In genomic region chr19:36388502-36388901, GRCm38 (mm10) we compare ENCODE assay signal across 26 mouse cellular contexts. TPM values are rescaled to one million over a fixed set of nuclear protein-coding genes. Genes with fewer than 3 reads are reported as not detected.
DNase-seq lines count a peak whose midpoint lies in the region; ATAC-seq and TF ChIP-seq lines count a peak whose summit lies in the region.
"Had no signal": no experiment of that assay in that cellular context is flagged by ENCODE, and none has a peak within 500 bp of the region (broad histone marks: within the 10 kb centered on the region; RNA-seq: fewer than 3 reads in every experiment).

No protein-coding gene starts in this region.

- H3K27ac ChIP-seq in embryonic facial prominence, embryonic 14.5 days (replicated peaks; ENCODE audit: low read depth, low read length), result no peak overlapping the region
- no peak overlapping the region for H3K27ac ChIP-seq in embryonic facial prominence, embryonic 10.5 days (replicated peaks)
- no peak overlapping the region for H3K27ac ChIP-seq in left cerebral cortex, adult 2 months
- H3K27ac ChIP-seq: embryonic facial prominence, embryonic 13.5 days; heart, embryonic 13.5 days; limb, embryonic 13.5 days; liver, embryonic 13.5 days; macrophage; midbrain, embryonic 10.5 days; neural tube, embryonic 12.5 days; stomach, embryonic 15.5 days had no signal

- no peaks in the 10 kb centered on the region for H3K27me3 ChIP-seq in embryonic facial prominence, embryonic 14.5 days (replicated peaks; ENCODE audit: control insufficient read depth, insufficient read depth, low read length)
- H3K27me3 ChIP-seq in embryonic facial prominence, embryonic 10.5 days (replicated peaks; ENCODE audit: low read depth, poor library complexity, severe bottlenecking), result no peaks in the 10 kb centered on the region
- no peaks in the 10 kb centered on the region for H3K27me3 ChIP-seq in myocyte (ENCODE audit: control insufficient read depth, insufficient read depth, insufficient read length)
- H3K27me3 ChIP-seq: embryonic facial prominence, embryonic 13.5 days; heart, embryonic 13.5 days; limb, embryonic 13.5 days; liver, embryonic 13.5 days; neural tube, embryonic 12.5 days; stomach, embryonic 15.5 days had no signal

- H3K4me2 ChIP-seq in embryonic facial prominence, embryonic 14.5 days (ENCODE audit: low read depth, low read length), result no peak overlapping the region
- no peak overlapping the region for H3K4me2 ChIP-seq in myocyte (ENCODE audit: low read depth)
- H3K4me2 ChIP-seq: embryonic facial prominence, embryonic 13.5 days; heart, embryonic 13.5 days; limb, embryonic 13.5 days; liver, embryonic 13.5 days; lung, embryonic 14.5 days; neural tube, embryonic 12.5 days; stomach, embryonic 15.5 days had no signal

- no peaks in the 10 kb centered on the region for H3K36me3 ChIP-seq in embryonic facial prominence, embryonic 14.5 days (ENCODE audit: control insufficient read depth, insufficient read depth, low read length)
- H3K36me3 ChIP-seq in embryonic facial prominence, embryonic 10.5 days (replicated peaks), result no peaks in the 10 kb centered on the region
- H3K36me3 ChIP-seq in myocyte (ENCODE audit: control insufficient read depth, insufficient read depth), result no peaks in the 10 kb centered on the region
- H3K36me3 ChIP-seq: embryonic facial prominence, embryonic 13.5 days; heart, embryonic 13.5 days; limb, embryonic 13.5 days; liver, embryonic 13.5 days; midbrain, embryonic 10.5 days; neural tube, embryonic 12.5 days; stomach, embryonic 15.5 days had no signal

- ATAC-seq in embryonic facial prominence, embryonic 14.5 days (ENCODE audit: low read depth), result no peak; the same call in 1 of the 2 replicates
- ATAC-seq: CD4-positive, CD25-positive, alpha-beta regulatory T cell, adult 4 months; forebrain, postnatal 0 days had no signal

- H3ac ChIP-seq in myocyte (ENCODE audit: control insufficient read depth, insufficient read length), result no peak overlapping the region

- no peak for TF ChIP-seq CTCF in left cerebral cortex, adult 2 months (IDR thresholded peaks at IDR 0.05)

- TF ChIP-seq POLR2A in myocyte (IDR thresholded peaks at IDR 0.05; ENCODE audit: insufficient read length, low read depth), result no peak

- no peaks in the 10 kb centered on the region for H3K79me2 ChIP-seq in myocyte (ENCODE audit: control insufficient read depth, insufficient read depth)

- no peak overlapping the region for H3K4me3 ChIP-seq in embryonic facial prominence, embryonic 14.5 days (ENCODE audit: low read depth, low read length)
- no peak overlapping the region for H3K4me3 ChIP-seq in embryonic facial prominence, embryonic 10.5 days
- H3K4me3 ChIP-seq in left cerebral cortex, adult 2 months, result no peak overlapping the region
- H3K4me3 ChIP-seq in myocyte, result no peak overlapping the region
- H3K4me3 ChIP-seq: embryonic facial prominence, embryonic 13.5 days; heart, embryonic 13.5 days; limb, embryonic 13.5 days; liver, embryonic 13.5 days; midbrain, embryonic 10.5 days; neural tube, embryonic 12.5 days; stomach, embryonic 15.5 days had no signal

- intact Hi-C loops in left cerebral cortex, postnatal 4 days (cut with DNase I), result no loop called here
- intact Hi-C loops in left cerebral cortex, adult 2 months (cut with DNase I), result no loop called here
- intact Hi-C loops in left cerebral cortex, postnatal 36 days (cut with DNase I), result no loop called here

- H3K4me1 ChIP-seq in embryonic facial prominence, embryonic 14.5 days (ENCODE audit: control insufficient read depth, insufficient read depth, low read length), result no peaks in the 10 kb centered on the region
- peaks cover 3% of the 10 kb centered on the region; the same call in 1 of the 2 replicates for H3K4me1 ChIP-seq in embryonic facial prominence, embryonic 10.5 days
- H3K4me1 ChIP-seq: embryonic facial prominence, embryonic 13.5 days; liver, embryonic 13.5 days; neural tube, embryonic 12.5 days; stomach, embryonic 15.5 days had no signal

- 58% methylated on average over 5 of the region's 5 CpGs for WGBS in embryonic facial prominence, embryonic 14.5 days
- WGBS in embryonic facial prominence, embryonic 10.5 days, result 82% methylated on average over 5 of the region's 5 CpGs

- no peaks in the 10 kb centered on the region for H3K9me3 ChIP-seq in embryonic facial prominence, embryonic 14.5 days (ENCODE audit: control insufficient read depth, low read length)
- no peaks in the 10 kb centered on the region for H3K9me3 ChIP-seq in embryonic facial prominence, embryonic 10.5 days
- H3K9me3 ChIP-seq: embryonic facial prominence, embryonic 13.5 days; heart, embryonic 13.5 days; limb, embryonic 13.5 days; liver, embryonic 13.5 days; midbrain, embryonic 10.5 days; neural tube, embryonic 12.5 days; stomach, embryonic 15.5 days had no signal

- H3K9ac ChIP-seq in embryonic facial prominence, embryonic 14.5 days (ENCODE audit: low read depth, low read length), result no peak overlapping the region
- H3K9ac ChIP-seq: embryonic facial prominence, embryonic 13.5 days; forebrain, postnatal 0 days; heart, embryonic 13.5 days; limb, embryonic 13.5 days; liver, embryonic 13.5 days; lung, embryonic 14.5 days; neural tube, embryonic 12.5 days; stomach, embryonic 15.5 days had no signal

- DNase-seq in embryonic facial prominence, embryonic 14.5 days (ENCODE audit: low spot score), result peak; percentile 30
- DNase-seq in embryonic facial prominence, embryonic 10.5 days (ENCODE audit: low spot score), result no peak
- DNase-seq in left cerebral cortex, postnatal 4 days, result peak; percentile 83
- DNase-seq in left cerebral cortex, adult 2 months (ENCODE audit: extremely low spot score in 1 of 2, low spot score in 2 of 2), result no peak
- DNase-seq in cerebellum, adult 8-10 months, result peak; percentile 69
- DNase-seq in spleen, postnatal 4 days (ENCODE audit: low spot score in 2 of 2), result no peak
- DNase-seq in left cerebral cortex, postnatal 36 days (ENCODE audit: low spot score in 2 of 2), result no peak
- DNase-seq: adrenal gland, postnatal 14 days; forebrain, postnatal 0 days; heart, postnatal 36 days; kidney, adult 8-10 months; kidney, postnatal 36 days; liver, embryonic 13.5 days; lung, embryonic 14.5 days; right cerebral cortex, postnatal 25 days; thymus, adult 18-20 months; thymus, postnatal 4 days had no signal

TF ChIP-seq in myocyte, 11 proteins besides CTCF, POLR2A, EP300 and RAD21:
- TF ChIP-seq REST (IDR thresholded peaks at IDR 0.05; ENCODE audit: insufficient read depth, insufficient read length) (no peak), MYOG (IDR thresholded peaks at IDR 0.05; ENCODE audit: control insufficient read depth in 1 of 3, insufficient read depth in 1 of 3, insufficient read length in 2 of 3, low read depth in 2 of 3) (peak in 1 of 3 experiments; percentile 56), TCF12 (IDR thresholded peaks at IDR 0.05; ENCODE audit: insufficient read depth, poor library complexity, severe bottlenecking) (no peak), TCF3 (IDR thresholded peaks at IDR 0.05; ENCODE audit: insufficient read length, low read depth) (peak; percentile 18), CEBPB (IDR thresholded peaks at IDR 0.05; ENCODE audit: insufficient read depth, poor library complexity, severe bottlenecking) (no peak), MYOD1 (IDR thresholded peaks at IDR 0.05; ENCODE audit: control insufficient read depth in 1 of 3, insufficient read length in 2 of 3, low read depth in 2 of 3) (peak in 1 of 3 experiments; percentile 68), SRF (IDR thresholded peaks at IDR 0.05; ENCODE audit: control insufficient read depth, insufficient read length, low read depth) (no peak), MAX (IDR thresholded peaks at IDR 0.05; ENCODE audit: low read depth) (no peak)

RNA-seq across cellular contexts. Expression of gene Pcgf5, which starts 40.4 kb away (rescaled TPM):
- polyA plus RNA-seq in embryonic facial prominence, embryonic 14.5 days (2014; fragmentation: Nextera tagmentation; extraction: Ambion mirVana), result 7.8 and 8.1 TPM in 2 replicates
- 7.1 and 7.9 TPM in 2 replicates for polyA plus RNA-seq in embryonic facial prominence, embryonic 10.5 days (2016; fragmentation: Nextera tagmentation; extraction: Ambion mirVana)
- 1 to 10 TPM; 6.8 to 8.9 TPM for total RNA-seq in left cerebral cortex, postnatal 4 days (2021)
- total RNA-seq in left cerebral cortex, adult 2 months (2021), result 10 to 100 TPM; 27.8 to 28.1 TPM
- polyA plus RNA-seq in myocyte (2012; fragmentation: generic; extraction: Trizol), result 13.9 TPM
- total RNA-seq in left cerebral cortex, postnatal 36 days (2021), result 10 to 100 TPM; 20.9 to 25.9 TPM

Comparison
In these comparisons a context has a peak if more than half of its experiments do, and no peak if none do; other contexts are left out.
1. DNase-seq: peak in embryonic facial prominence, embryonic 14.5 days (single experiment), left cerebral cortex, postnatal 4 days (single experiment) and cerebellum, adult 8-10 months (single experiment); none in embryonic facial prominence, embryonic 10.5 days (single experiment), left cerebral cortex, adult 2 months (0 of 2), spleen, postnatal 4 days (0 of 2) and left cerebral cortex, postnatal 36 days (0 of 2).